Mouse (Mus musculus): ENCODE results near the gene Arl15.

The Arl15 gene

GRCm38 (mm10) chr13:113937231-113937630 lies 142.9 kb downstream of the Arl15 start:
- no peak for DNase-seq

DNA sequence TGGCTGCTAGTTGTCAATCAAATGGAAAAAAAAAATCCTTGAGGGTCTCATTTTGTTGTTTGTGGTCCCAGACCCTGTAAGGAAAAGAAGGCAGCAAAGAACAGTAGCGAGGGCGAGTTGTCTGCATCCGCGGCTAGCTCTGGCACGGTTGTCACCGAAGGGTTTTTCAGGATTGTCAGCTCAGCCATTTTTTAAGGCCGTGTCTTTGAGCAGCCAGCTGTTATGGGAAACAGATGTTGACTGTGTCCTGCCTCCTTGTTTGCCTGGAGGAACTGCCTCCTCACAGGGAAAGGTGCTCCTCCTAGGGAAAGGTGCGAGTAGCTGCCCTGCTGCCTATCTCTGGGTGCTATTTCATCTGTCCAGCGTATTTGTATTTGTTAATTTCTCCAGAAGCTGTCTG lies 144.3 kb downstream of the Arl15 start:
- DNase-seq = no peak

DNA sequence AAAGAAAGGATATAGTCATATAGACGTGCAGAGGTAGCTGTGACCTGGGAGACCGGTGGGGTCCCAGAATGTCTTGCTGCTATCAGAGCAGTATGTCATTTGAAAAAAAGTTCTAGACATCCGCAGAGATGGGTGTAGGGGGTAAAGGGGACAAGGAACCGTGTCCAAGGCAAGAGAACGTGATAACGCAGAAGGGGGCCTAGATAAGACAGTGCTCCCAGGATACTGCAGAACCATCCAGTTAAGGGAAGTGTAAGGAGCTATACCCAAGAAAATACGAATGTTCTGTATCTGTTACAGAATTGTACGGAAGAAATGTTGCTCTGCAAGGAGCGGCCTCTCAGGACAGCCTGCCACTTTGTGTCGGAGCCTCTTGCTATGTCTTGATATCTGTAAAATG lies 144.8 kb downstream of the Arl15 start:
- no peak for DNase-seq

GRCm38 (mm10) chr13:113939681-113940080 lies 145.4 kb downstream of the Arl15 start:
- no peak for DNase-seq

DNA sequence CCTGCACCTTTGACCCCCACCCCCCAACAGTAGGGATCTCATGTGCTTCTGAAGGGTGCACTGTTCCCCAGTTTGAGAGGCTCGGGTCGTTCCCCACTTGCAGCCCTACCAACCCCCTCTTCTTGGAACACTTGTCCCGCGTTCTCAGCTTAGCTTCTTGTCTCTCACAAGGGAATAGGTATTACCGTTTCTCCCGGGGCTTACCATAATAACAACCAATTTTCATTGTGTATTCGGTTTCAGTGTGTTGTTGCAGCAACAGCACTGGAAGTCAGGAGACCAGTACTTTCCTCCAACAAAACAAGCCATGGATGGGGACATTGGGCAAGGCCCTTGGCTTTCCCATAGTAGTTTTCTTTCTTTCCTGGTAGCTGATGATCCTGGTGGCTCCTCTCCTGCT lies 145.8 kb downstream of the Arl15 start:
- no peak for DNase-seq

GRCm38 (mm10) chr13:113941943-113942342 lies 147.6 kb downstream of the Arl15 start:
- no peak for DNase-seq

DNA sequence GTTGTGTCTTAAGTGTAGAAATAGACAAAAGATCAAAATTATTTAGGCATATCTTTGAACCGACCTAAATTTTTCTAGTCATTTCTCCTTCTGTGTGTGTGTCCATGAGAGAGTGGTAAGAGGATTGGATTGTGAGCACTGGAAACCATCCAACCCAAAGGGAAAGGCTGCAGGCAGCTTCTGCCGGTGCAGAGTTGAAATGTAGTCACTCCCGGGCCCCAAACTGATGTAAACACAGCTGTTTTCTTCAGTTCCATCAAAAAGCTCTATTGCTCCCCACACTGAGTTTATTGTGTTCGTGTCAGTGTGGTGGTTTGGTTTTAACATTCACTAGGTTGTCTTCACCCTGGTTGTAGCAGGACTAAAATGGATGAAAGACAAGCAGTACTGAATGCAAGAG lies 153.2 kb downstream of the Arl15 start:
- DNase-seq = no peak

DNA sequence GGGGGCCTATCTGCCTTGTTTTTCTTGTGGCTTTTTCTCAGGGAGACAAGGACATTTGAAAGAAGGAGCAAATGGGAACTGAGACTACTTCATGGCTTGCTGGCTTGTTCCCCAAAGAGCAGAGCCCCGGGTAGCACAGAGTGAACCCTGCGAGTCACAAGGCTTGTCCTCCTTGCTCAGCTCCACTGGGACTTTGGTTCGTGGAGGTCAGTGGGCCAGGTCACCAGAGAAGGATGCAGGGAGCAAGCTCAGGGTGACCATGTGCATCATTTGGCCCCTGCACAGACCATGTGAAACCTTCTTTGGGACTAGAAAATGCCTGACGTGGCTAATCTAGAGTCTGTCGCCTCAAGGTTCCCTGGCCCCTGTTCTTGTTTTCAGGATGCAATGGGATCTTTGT lies 155.4 kb downstream of the Arl15 start:
- DNase-seq = no peak

DNA sequence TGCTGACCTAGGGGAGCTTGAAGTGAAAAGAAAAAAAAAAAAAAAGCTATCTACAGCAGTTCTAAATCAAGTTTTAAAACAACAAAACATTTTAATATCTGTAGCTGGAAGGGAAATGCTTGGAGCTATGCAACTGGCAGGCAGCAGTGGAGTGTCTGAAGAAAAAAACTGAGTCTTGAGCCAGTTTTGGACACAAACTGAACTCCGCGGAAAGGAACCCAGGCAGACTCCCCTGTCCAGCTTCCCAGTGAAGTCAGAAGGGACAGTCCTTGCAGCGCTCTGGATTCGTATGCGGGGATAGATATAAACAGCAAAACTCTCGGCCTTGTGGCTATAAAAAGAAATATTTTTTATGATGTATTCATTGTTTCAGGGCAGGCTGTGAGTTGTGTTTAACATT lies 155.8 kb downstream of the Arl15 start:
- no peak for DNase-seq

GRCm38 (mm10) chr13:113957438-113957837 lies 163.1 kb downstream of the Arl15 start:
- DNase-seq = no peak

DNA sequence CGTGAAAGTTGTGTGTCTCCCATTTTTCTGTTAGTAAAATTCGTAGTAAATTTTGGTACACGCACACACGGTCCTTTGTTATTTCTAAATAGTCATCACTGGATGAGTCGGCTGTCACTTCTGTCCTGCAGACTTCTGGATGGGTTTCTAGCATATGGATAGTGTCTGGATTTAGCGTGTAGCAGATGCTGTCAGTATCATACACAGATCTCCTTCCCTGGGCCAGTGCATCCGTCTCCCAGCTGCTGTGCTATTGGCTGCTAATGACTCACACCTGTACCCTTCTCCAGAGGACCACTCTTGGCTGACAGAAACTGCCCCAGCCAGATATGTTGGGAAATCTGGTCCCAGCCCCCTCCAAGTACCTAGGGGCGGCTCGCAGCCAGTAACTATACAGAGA lies 170.6 kb downstream of the Arl15 start:
- no peak for DNase-seq

DNA sequence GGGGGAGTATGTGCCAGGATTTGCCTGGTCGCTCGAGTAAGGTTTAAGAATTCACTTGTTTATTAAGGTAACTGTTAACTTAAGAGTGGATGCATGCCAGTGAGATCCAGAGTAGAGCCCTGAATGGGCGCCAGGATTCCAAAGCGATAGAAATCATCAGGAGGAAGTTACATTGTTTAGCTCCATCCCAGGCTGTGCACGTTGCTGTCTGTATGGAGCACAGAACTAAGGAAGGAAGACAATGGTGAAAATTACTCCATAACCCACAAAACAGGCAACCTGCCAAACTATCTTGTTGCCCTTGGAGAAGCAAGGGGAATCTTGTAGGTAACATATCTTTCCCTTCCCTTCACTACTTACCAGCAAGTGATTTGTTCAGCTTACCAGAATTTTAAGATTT lies 176.4 kb downstream of the Arl15 start:
- DNase-seq = no peak

- DNase-seq = no peak
Measured at GRCm38 (mm10) chr13:113972401-113972800, 178.1 kb downstream of the Arl15 start.

GRCm38 (mm10) chr13:113974866-113975265 lies 180.6 kb downstream of the Arl15 start:
- DNase-seq = no peak

- DNase-seq = no peak
Measured at GRCm38 (mm10) chr13:113975722-113976121, 181.4 kb downstream of the Arl15 start.

DNA sequence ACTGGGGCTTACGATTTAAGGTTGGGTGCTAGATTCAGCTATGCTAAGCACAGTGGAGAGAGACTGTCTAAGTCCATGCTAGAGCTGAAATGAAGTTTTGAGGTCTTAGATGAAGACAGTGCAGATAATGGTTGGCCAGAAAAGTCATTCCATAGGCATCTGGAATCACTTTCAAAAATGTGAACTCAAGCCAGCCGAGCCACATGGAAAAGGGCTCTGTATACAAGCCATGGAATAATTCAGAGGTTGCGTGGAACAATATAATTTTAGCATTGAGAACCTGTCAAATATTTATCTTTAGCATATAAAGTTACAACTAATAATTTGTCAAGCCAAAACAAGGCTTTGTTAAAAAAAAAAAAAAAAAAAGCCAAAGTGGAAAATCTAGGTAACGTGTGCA lies 182.6 kb downstream of the Arl15 start:
- DNase-seq = no peak

GRCm38 (mm10) chr13:113980739-113981460 lies 186.6 kb downstream of the Arl15 start:
- no peak for DNase-seq

- DNase-seq = no peak
Measured at GRCm38 (mm10) chr13:113981461-113982000, 187.2 kb downstream of the Arl15 start.

GRCm38 (mm10) chr13:113983633-113984032 lies 189.3 kb downstream of the Arl15 start:
- DNase-seq = no peak

GRCm38 (mm10) chr13:113984491-113984890 lies 190.2 kb downstream of the Arl15 start:
- DNase-seq = no peak

DNA sequence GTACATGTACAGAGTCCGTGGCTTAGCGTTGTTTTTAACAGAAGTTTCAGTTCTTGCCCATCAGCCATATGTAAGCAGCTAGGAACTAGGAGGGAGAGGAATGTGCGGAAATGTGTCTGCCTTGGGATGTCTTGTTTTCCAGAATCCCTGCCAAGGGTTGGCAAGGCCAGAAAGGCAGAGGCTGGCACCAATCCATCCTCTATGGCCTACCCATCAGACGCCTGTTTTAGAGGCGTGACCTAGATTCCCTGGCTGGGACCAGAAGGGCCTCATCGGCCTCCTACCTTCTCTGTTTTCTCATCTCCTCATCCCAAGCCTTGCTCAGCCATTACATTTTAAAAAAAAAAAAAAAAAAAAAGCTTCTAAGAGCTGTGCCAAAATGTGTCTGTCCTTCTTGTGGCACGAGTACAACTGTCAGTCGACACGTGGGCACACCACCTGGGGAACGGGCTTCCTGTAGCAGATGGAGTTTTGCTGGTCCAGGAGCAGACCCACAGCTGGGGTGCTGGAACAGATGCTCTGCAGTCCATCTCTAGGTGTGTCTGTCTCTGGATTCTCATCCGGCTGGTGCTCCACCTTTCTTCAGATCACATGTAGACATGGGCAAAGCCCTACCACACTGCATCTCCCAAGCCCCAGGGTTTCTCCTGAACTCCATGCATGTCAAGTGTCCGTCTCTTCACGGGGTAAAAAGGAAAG lies 192.7 kb downstream of the Arl15 start:
- no peak for DNase-seq

- no peak for DNase-seq
Measured at GRCm38 (mm10) chr13:113990247-113990646, 195.9 kb downstream of the Arl15 start.

DNA sequence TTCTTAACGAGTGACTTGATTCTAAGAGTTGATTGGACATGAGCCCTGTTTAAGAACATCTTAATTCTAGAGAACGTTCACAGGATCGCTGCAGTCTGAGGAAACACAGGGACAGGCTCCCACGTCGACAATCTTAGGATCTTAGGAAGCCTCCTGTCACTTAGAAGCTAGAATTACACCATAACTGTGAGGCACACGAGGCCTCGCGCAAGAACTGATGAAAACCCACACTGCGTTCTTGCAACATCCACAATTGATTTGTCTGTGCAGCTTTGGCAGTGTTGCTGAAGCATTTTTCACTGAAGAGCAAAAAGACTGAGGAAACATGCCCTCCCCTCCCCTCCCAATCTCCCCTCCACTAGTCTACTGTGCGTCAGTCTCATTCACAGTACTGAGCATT lies 196.4 kb downstream of the Arl15 start:
- DNase-seq = no peak

DNA sequence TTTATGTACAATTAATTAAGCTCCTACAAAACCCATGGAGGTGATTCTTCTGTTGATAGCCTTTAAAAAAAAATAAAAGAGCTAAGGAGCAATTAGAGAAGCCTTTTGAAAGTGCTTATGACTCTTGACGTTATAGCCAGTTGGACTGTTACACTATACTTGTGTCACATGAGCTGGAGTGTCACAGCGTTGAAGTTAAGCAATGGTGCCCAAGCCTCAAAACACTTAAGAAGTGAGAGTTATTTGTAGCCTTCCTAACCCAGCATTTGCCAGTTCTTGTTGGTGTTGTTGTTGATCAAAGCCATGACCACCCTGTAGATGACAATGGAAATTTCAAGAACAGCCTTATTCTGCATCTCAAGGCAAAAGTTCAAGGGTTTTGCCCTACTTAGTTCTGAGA lies 198.8 kb downstream of the Arl15 start:
- DNase-seq = no peak
